Mouse (Mus musculus): ENCODE measurements at regions not wholly inside any gene's neighbourhood (a gene's known extent, or its start where the extent isn't known, plus 50 kb on each side); places are given as distances from the start of the nearest gene placed in this dataset.

GRCm38 (mm10) chr2:50693784-50694350, 397.3 kb upstream of the Mmadhc start:
- H3K27me3 ChIP-seq (replicated peaks; ENCODE audit: control insufficient read depth, insufficient read depth, low read length), result no peaks in the 10 kb centered on the region
- no peak for ATAC-seq
- H3K27ac ChIP-seq (ENCODE audit: low read depth, low read length), result no peak overlapping the region
- H3K4me1 ChIP-seq (ENCODE audit: control insufficient read depth, insufficient read depth, low read depth, low read length), result peaks cover 6% of the 10 kb centered on the region
- H3K9ac ChIP-seq (ENCODE audit: low read depth, low read length), result no peak overlapping the region
- H3K4me2 ChIP-seq (ENCODE audit: low read length), result no peak overlapping the region
- 48% methylated on average over 7 of the region's 7 CpGs for WGBS
- no peaks in the 10 kb centered on the region for H3K9me3 ChIP-seq (ENCODE audit: control insufficient read depth, low read length)
- H3K4me3 ChIP-seq (ENCODE audit: low read length), result no peak overlapping the region
- H3K36me3 ChIP-seq (ENCODE audit: control insufficient read depth, insufficient read depth, low read length), result no peaks in the 10 kb centered on the region

DNA sequence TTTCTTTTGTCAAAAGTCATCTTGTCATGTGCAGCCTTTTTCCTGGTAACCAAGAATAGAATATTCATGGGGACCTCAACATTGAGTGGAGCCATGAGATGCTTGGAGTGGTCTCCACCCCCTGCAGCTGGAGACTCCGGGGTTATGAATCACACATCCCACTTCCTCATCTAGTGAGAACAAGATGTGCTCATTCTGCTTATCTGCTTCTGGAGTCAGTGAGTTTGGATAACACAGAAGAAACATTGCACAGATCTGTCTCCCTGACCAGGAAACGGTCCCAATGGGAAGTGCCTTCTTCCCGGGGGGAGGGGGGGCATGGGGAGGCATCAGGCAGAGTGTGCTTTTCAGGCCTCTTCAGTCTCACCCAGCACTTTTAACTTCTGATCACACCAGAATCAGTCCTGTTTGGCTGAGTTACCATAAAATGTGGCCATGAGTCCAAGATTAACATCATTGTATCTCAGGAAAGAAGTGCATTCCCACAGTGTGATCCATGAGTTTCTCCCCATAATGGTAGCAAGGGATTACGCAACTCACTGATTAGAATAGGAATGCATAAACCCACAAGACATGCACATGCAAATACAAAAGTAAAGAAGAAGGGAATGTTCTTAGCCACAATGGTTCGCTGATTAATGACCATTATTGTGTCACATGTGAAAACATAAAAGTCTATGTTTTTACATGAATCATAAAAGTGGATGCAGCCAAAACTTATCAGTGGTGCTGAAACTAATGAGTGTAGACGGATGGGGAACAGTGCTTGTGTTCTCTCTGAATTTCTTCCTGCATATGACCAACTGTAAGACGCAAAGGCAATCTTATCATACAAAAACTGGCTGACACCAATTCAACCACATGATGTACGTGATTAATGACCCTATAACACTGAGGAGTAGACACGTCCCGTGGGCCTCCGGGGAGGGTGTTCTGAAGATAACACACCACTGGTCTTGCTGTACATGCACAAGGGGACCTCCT, 393.8 kb upstream of the Mmadhc start:
- WGBS, result 79% methylated on average over 11 of the region's 11 CpGs
- Histone ChIP-seq H3K4me2 (ENCODE audit: low read length) (no peak overlapping the region), H3K27me3 (replicated peaks; ENCODE audit: control insufficient read depth, insufficient read depth, low read length) (no peaks in the 10 kb centered on the region), H3K4me3 (ENCODE audit: low read length) (no peak overlapping the region), H3K27ac (ENCODE audit: low read depth, low read length) (no peak overlapping the region), H3K4me1 (ENCODE audit: control insufficient read depth, insufficient read depth, low read depth, low read length) (peaks cover 6% of the 10 kb centered on the region), H3K9ac (ENCODE audit: low read depth, low read length) (no peak overlapping the region), H3K9me3 (ENCODE audit: control insufficient read depth, low read length) (no peaks in the 10 kb centered on the region), H3K36me3 (ENCODE audit: control insufficient read depth, insufficient read depth, low read length) (no peaks in the 10 kb centered on the region)
- no peak for ATAC-seq

- 85% methylated on average over 10 of the region's 10 CpGs for WGBS
- no peak overlapping the region for H3K4me3 ChIP-seq (ENCODE audit: low read length)
- H3K27me3 ChIP-seq (replicated peaks; ENCODE audit: control insufficient read depth, insufficient read depth, low read length), result no peaks in the 10 kb centered on the region
- H3K9ac ChIP-seq (ENCODE audit: low read depth, low read length), result no peak overlapping the region
- H3K4me1 ChIP-seq (ENCODE audit: control insufficient read depth, insufficient read depth, low read depth, low read length), result no peaks in the 10 kb centered on the region
- ATAC-seq, result no peak
- H3K27ac ChIP-seq (ENCODE audit: low read depth, low read length), result no peak overlapping the region
- no peaks in the 10 kb centered on the region for H3K36me3 ChIP-seq (ENCODE audit: control insufficient read depth, insufficient read depth, low read length)
- no peak overlapping the region for H3K4me2 ChIP-seq (ENCODE audit: low read length)
- no peaks in the 10 kb centered on the region for H3K9me3 ChIP-seq (ENCODE audit: control insufficient read depth, low read length)
Measured at GRCm38 (mm10) chr2:50687672-50688151, 391.1 kb upstream of the Mmadhc start.

- no peak overlapping the region for H3K27ac ChIP-seq (ENCODE audit: low read depth, low read length)
- no peaks in the 10 kb centered on the region for H3K4me1 ChIP-seq (ENCODE audit: control insufficient read depth, insufficient read depth, low read depth, low read length)
- no peak overlapping the region for H3K9ac ChIP-seq (ENCODE audit: low read depth, low read length)
- ATAC-seq, result no peak
- no peak overlapping the region for H3K4me2 ChIP-seq (ENCODE audit: low read length)
- H3K4me3 ChIP-seq (ENCODE audit: low read length), result no peak overlapping the region
- 69% methylated on average over 5 of the region's 5 CpGs for WGBS
- H3K9me3 ChIP-seq (ENCODE audit: control insufficient read depth, low read length), result no peaks in the 10 kb centered on the region
- H3K27me3 ChIP-seq (replicated peaks; ENCODE audit: control insufficient read depth, insufficient read depth, low read length), result no peaks in the 10 kb centered on the region
- H3K36me3 ChIP-seq (ENCODE audit: control insufficient read depth, insufficient read depth, low read length), result no peaks in the 10 kb centered on the region
Measured at GRCm38 (mm10) chr2:50687222-50687621, 390.6 kb upstream of the Mmadhc start.

- H3K4me1 ChIP-seq (ENCODE audit: control insufficient read depth, insufficient read depth, low read depth, low read length), result no peaks in the 10 kb centered on the region
- no peaks in the 10 kb centered on the region for H3K36me3 ChIP-seq (ENCODE audit: control insufficient read depth, insufficient read depth, low read length)
- H3K9ac ChIP-seq (ENCODE audit: low read depth, low read length), result no peak overlapping the region
- 91% methylated on average over 1 of the region's 1 CpGs for WGBS
- no peaks in the 10 kb centered on the region for H3K9me3 ChIP-seq (ENCODE audit: control insufficient read depth, low read length)
- no peak overlapping the region for H3K27ac ChIP-seq (ENCODE audit: low read depth, low read length)
- H3K4me2 ChIP-seq (ENCODE audit: low read length), result no peak overlapping the region
- no peaks in the 10 kb centered on the region for H3K27me3 ChIP-seq (replicated peaks; ENCODE audit: control insufficient read depth, insufficient read depth, low read length)
- no peak overlapping the region for H3K4me3 ChIP-seq (ENCODE audit: low read length)
- no peak for ATAC-seq
Measured at GRCm38 (mm10) chr2:50677456-50677855, 380.9 kb upstream of the Mmadhc start.

DNA sequence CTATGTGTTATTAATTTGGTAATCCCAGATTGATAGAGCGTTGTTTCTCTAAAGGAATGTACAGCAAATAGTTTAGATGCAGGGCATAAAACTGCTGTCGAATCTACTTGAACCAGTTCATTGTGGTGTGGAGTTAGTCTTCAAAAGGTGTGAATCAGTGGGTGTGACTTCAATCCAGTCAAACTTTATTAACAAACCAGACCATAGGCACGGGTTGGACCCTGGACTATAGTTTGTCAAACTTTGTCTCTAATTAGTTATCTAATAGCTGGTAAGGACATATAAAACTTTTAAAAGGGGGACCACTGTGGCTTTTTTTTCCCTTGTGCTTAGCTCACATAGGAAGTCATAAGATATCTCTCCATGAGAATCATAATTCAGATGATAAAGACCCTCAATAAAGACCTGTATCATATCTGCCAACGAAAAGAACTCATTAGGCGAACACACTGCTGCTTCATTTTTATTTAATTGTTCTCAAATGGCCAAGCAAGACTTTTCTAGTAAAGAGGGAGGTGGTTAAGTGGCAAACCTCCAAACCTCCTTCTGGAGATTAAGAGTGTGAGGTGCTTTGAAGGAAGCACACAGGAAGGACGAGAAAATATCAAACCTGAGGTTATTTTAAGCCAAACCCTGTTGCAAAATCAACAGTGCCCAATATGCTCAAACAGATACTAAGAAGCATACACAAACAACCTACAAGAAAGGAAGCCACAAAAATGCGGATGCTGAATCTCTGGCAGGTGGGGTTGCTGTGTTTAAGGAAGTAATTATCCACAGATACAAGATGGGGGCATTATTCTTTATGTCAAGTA, 379.3 kb upstream of the Mmadhc start:
- Histone ChIP-seq H3K4me2 (ENCODE audit: low read length) (no peak overlapping the region), H3K4me3 (ENCODE audit: low read length) (no peak overlapping the region), H3K9ac (ENCODE audit: low read depth, low read length) (no peak overlapping the region), H3K9me3 (ENCODE audit: control insufficient read depth, low read length) (no peaks in the 10 kb centered on the region), H3K27me3 (replicated peaks; ENCODE audit: control insufficient read depth, insufficient read depth, low read length) (no peaks in the 10 kb centered on the region), H3K4me1 (ENCODE audit: control insufficient read depth, insufficient read depth, low read depth, low read length) (no peaks in the 10 kb centered on the region), H3K27ac (ENCODE audit: low read depth, low read length) (no peak overlapping the region), H3K36me3 (ENCODE audit: control insufficient read depth, insufficient read depth, low read length) (no peaks in the 10 kb centered on the region)
- ATAC-seq, result no peak
- WGBS, result 90% methylated on average over 7 of the region's 7 CpGs

DNA sequence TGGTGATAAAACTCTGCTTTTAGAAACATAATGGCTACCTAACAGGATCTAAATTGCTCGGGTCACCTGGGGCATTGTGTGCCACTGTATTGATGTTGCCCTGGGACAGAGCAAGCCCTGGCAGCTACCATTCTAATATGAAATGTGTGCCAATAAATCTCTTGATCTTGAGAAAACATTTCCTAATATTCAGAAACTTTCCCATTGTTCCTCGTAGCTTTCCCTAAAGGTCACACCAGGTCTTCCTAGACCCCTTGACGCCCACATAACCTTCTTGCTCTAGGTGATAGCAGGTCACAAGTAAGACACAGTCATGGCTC, 378.2 kb upstream of the Mmadhc start:
- H3K9ac ChIP-seq (ENCODE audit: low read depth, low read length), result no peak overlapping the region
- no peak overlapping the region for H3K27ac ChIP-seq (ENCODE audit: low read depth, low read length)
- no peaks in the 10 kb centered on the region for H3K4me1 ChIP-seq (ENCODE audit: control insufficient read depth, insufficient read depth, low read depth, low read length)
- 94% methylated on average over 3 of the region's 3 CpGs for WGBS
- no peak for ATAC-seq
- no peak overlapping the region for H3K4me2 ChIP-seq (ENCODE audit: low read length)
- H3K9me3 ChIP-seq (ENCODE audit: control insufficient read depth, low read length), result no peaks in the 10 kb centered on the region
- H3K36me3 ChIP-seq (ENCODE audit: control insufficient read depth, insufficient read depth, low read length), result no peaks in the 10 kb centered on the region
- no peaks in the 10 kb centered on the region for H3K27me3 ChIP-seq (replicated peaks; ENCODE audit: control insufficient read depth, insufficient read depth, low read length)
- H3K4me3 ChIP-seq (ENCODE audit: low read length), result no peak overlapping the region

DNA sequence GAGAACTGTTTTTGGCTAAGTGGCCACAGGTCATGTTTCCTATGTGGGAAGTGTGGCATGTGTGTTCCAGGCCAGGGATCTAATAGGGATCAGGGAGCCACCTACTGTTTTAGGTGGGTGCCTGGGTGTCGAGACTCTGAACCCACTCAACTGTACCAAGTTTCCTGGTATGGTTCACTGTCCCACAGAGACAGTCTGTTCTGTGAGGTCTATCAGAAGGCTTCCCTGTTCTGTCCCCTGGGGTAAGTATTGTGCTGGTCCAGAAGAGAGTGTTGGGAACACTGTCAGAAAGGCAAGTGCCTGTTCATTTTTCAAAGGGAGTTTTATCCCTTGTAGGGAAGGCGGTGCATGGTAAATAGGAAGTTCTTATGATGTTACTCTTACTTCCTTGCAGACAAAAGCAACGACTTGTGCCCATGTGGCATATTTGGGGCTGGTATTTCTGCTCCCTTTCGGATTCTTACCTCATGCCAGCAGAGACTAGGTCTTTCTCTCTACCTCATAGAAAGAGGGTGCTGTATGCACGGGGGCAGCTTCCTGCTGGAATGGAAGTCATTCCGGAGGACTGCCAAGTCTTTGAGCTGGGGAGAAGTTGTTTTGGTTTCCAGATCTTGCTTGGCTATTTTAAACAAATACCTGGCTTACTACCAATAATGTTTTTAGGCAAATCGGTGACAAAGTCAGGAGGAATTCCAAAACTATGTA, 377.7 kb upstream of the Mmadhc start:
- Histone ChIP-seq H3K27ac (ENCODE audit: low read depth, low read length) (no peak overlapping the region), H3K27me3 (replicated peaks; ENCODE audit: control insufficient read depth, insufficient read depth, low read length) (no peaks in the 10 kb centered on the region), H3K4me1 (ENCODE audit: control insufficient read depth, insufficient read depth, low read depth, low read length) (no peaks in the 10 kb centered on the region), H3K36me3 (ENCODE audit: control insufficient read depth, insufficient read depth, low read length) (no peaks in the 10 kb centered on the region), H3K4me2 (ENCODE audit: low read length) (no peak overlapping the region), H3K9ac (ENCODE audit: low read depth, low read length) (no peak overlapping the region), H3K9me3 (ENCODE audit: control insufficient read depth, low read length) (no peaks in the 10 kb centered on the region), H3K4me3 (ENCODE audit: low read length) (no peak overlapping the region)
- WGBS, result 88% methylated on average over 7 of the region's 7 CpGs
- ATAC-seq, result no peak
